Mouse (Mus musculus) CH12F3 (cell line): ENCODE data around the gene Spp1.

Experiments used
- in situ Hi-C: fragments of 300-500 bp; cut with MboI; formaldehyde crosslinking; loops from 2 replicates; pipeline ENCODE4 v1.14.3; 2020; ENCODE audit warnings: low sequenced_read_pairs

The Spp1 gene

GRCm38 (mm10) chr5:104434835-104435301, at the start of gene Spp1:
Gene Spp1 (plus strand): TSS chr5:104435118.
- in situ Hi-C loops, result no loop called here

DNA sequence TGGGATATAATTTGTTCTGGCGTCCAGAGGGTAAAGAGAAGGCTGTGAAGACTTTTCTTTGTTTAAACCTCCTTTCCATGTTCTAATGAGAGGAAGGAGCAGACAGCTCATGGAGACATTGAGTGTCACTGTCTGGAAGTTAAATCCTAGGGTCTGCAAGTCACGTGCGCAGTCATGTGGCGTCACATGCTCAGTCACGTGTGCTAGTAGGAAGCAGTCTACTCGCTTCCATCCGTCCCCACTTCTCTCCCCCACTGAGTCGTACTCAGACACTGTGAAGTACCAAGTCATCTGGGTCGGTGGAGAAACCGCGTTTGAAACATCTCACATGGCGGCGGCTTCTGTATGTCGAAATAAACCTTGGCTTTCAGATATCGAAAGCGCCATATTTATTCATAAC, 49.4 kb upstream of the Spp1 start:
- in situ Hi-C loops, result no loop called here

DNA sequence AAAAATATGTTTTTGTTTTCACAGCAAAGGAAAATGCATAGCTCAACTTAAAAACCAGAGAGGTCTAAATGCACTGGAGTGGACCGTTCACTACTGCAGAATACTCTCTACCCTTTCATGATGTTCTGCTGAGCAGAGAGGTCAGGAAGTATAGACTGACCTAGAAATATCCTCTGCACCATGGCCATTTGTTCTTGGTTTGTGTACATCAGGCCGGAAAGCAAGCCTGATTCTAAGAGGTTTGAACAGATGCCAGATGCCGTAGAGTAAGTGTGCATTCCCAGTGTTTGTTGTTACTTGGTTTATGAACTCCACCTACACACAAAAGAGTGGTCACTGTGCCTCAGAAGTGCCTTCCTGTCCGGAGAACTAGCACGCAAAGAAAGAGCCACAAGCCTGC, 48.0 kb upstream of the Spp1 start:
- in situ Hi-C loops, result no loop called here

GRCm38 (mm10) chr5:104390962-104391361, 44.0 kb upstream of the Spp1 start:
- in situ Hi-C loops, result no loop called here

GRCm38 (mm10) chr5:104392784-104393183, 42.1 kb upstream of the Spp1 start:
- in situ Hi-C loops, result no loop called here

- in situ Hi-C loops, result no loop called here
Measured at GRCm38 (mm10) chr5:104396286-104396685, 38.6 kb upstream of the Spp1 start.

DNA sequence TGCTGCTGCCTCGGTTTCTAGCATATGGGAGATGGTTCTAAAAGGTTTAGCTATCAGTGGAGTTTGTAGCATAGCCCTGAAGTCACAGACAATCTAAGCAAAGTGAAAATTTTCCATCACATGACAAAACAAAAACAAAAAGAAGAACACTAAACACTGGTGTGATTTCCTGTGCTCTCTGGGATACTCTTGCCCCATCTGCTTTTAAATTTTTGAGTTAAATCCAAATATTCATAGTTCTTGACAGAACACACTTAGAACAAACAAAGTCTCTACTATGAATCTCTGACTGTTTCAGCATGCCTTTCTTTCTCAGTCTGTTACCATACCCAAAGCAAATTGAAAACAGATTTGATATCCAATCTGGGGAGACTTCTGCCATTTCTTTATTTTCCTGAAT, 36.9 kb upstream of the Spp1 start:
- in situ Hi-C loops, result no loop called here

- in situ Hi-C loops, result no loop called here
Measured at GRCm38 (mm10) chr5:104399291-104399950, 35.5 kb upstream of the Spp1 start.

GRCm38 (mm10) chr5:104399970-104400369, 34.9 kb upstream of the Spp1 start:
- in situ Hi-C loops, result no loop called here

DNA sequence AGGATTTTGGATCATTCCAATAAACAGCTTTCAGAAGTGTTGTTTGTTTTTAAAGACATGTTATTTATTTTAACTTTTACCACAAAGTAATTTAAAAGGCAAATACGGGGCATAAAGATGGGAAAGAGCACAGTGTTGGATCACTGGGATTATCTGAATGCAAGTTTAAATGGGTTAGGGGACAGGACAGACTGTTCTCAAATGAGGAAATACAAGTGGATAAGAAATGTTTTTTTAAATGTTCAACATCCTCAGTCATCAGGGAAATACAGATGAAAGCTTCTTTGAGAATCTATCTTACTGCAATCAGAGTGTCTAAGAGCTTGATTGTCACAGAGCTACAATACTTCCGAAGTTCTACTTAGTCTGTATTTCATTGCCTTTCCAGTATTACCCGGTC, 32.3 kb upstream of the Spp1 start:
- in situ Hi-C loops, result no loop called here

DNA sequence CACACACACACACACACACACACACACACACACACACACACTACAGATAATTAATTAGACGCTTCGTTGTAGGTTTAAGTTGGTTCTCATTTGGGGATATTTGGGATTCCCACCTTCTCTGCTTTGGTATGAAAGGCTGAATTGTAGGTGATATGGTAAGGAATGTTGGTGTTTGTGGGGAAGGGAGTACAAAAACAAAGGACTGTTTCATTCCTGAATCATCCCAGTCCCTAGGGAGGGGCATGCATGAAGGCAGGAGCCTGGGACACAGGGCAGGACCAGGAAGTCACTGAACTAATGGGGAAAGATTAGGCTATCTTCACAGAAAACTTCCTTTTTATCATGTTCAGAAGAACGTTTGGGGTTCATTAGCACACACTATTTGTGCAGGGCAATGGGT, 31.6 kb upstream of the Spp1 start:
- in situ Hi-C loops, result no loop called here

DNA sequence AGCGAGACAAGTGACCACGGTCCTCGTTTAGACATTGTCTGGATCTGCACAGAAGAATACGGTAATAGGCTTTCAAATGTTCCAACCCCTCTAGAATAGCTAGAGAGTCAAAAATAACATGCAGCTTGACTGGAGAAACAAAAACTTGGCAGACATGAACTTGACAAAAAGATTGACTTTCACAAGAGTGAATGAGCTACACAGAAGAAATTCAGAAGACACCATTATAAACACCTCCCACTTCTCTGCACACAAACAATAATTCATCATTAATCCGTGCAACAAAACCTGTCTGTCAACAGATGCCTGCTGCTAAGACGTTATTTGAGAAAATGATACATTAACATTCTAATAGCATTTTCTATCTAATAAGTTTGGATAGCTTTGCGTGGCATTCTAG, 30.4 kb upstream of the Spp1 start:
- in situ Hi-C loops, result no loop called here

DNA sequence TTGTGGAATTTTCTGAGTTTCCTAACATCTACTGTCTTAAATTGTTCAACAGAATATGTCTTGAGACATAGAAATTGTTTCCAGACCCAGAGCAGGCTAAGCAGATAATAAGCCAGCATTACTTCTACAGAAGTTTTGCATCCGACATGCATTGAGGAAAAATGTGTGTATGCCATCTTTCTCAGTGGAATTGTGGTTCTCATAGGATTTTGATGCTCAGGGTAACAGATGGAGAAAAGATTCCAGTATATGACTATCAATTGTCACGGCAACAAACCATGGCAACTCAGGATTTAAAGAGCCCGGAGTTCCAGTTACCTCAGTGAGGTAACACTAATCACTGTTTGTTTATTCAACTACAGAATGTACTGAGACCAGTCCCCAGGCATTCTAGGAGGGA, 29.9 kb upstream of the Spp1 start:
- in situ Hi-C loops, result no loop called here

DNA sequence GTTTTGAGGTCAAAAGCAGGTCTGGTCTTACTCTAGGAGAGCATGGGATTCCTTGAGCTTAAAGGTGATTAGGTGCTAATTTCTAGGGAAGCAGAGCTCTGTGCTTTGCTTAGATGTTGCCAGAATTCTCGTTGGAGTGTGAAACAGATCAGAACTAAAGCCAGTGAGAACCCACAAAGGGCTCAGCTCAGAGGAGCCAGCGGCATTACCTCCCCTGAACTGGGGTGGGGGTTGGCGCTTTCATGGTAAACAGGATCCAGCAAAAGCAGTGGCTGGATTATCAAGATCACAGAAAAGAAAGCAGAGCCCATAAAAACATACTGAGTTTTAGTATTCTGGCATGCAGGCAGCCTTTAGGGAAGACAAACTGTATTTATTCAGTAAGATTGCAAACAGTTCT, 28.2 kb upstream of the Spp1 start:
- in situ Hi-C loops, result no loop called here

- in situ Hi-C loops, result no loop called here
Measured at GRCm38 (mm10) chr5:104407541-104408231, 27.2 kb upstream of the Spp1 start.

GRCm38 (mm10) chr5:104408549-104408948, 26.4 kb upstream of the Spp1 start:
- in situ Hi-C loops, result no loop called here

DNA sequence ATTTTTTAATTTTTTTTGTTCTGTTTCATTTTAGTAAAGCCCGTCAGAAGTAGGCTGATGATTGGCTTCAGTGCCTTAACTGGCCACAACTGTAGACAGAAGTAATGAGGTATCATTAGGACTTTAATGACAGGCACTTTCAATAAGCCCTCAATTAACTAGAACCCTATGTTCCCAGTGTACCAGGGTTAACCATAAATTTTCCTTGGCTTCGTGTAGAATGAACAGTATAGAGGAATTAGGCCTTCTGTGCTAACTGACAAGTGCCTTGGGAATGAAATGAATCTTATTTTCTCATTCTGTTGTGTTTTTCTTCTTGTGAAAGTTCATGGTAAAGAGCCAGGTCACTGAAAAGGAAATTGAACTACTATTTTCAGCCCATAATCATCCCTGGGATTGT, 18.9 kb upstream of the Spp1 start:
- in situ Hi-C loops, result no loop called here

DNA sequence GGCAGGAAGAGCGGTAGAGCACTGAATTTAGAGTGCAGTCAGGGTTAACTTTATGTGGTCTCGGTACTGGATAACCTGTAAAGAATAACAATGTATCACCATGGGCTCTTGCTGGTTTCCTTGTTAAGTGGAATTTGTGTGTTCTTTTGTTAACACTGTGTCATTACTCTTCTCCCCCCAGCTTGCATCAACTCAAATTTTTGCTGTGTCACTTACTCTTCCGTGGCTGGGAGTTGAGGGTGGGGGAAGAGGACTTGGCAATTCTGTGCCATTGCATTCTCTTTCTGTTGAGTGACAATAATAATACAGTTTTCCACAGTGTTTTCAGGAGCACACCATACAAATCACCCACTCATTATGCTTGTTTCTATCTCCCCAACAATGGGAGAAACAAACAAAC, 17.9 kb upstream of the Spp1 start:
- in situ Hi-C loops, result no loop called here

- in situ Hi-C loops, result no loop called here
Measured at GRCm38 (mm10) chr5:104417721-104418120, 17.2 kb upstream of the Spp1 start.

- in situ Hi-C loops, result no loop called here
Measured at GRCm38 (mm10) chr5:104422039-104422438, 12.9 kb upstream of the Spp1 start.

DNA sequence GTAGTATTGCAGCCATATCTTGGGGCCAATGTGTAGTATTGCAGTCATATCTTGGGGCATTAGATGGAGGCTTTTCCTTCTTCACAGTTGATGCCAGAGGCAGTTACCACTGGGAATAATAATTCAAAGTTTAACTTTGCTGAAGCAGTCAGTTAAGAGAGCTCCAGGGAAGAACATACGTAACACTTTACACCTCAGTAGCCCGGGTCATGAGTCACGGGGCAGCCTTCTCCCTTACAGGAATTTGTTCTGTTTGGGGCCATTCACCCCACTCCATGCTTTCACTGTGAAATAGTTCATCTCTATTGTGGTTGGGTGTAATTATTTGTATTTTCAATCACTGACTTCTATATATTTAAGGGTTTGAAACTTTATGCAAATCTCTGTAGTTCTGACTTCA, 11.1 kb upstream of the Spp1 start:
- in situ Hi-C loops, result no loop called here

- in situ Hi-C loops, result no loop called here
Measured at GRCm38 (mm10) chr5:104425949-104426348, 9.0 kb upstream of the Spp1 start.

DNA sequence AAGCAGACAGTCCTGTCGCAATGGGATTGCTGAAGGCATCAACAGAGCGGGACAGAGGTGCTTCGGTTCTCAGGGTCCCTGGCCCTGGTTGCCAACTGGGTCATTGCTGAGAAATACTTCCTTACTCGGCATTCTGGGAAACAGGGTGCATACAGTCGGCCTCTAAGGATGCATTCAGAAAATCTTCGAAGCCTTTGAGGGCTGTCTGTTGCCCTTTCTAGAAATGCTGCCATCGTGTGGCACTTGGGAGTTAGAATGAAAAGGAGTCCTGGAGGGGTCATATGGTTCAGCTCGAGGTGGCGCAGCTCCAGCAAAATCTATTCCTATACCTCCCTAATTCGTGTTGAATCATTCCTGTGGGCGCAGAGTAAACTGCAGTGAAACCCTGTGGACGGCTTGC, 2.0 kb upstream of the Spp1 start:
- in situ Hi-C loops, result no loop called here
